Mouse (Mus musculus): ENCODE data around the gene Nln.

Nln gene

DNA sequence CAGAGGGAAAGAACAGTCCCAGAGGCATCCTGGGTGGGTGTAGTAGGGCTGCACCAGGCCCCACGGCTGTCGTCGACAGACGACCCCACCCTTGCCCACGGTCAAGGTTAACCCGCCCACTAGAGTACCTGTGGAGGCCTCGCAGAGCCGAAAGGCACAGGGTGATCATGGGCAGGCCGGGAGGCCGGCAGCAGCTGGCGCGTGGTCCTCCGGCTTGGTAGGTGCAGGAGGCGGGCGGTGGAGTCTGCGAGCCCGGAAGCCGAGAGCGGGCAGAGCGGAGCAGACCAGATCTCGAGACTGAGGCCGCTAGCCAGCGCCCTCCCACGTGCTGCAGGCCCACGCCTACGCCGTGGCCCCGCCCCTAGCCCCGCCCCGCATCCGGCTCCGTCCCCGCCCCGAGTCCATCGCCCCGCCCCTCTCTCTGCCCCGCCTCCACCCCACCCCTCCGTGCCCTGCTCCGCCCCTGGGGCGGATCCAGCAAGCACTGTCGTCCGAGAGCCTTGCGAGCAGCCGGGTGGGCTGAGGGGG is at the start of gene Nln, which contains the start of gene Sgtb:
TSS of gene Nln (minus strand) at position 327 of the 528 bp plus-strand sequence.
TSS of gene Sgtb (plus strand) at position 454 of the 528 bp plus-strand sequence.
- peak; percentile 44 for DNase-seq (ENCODE audit: extremely low spot score, low read depth, low spot score)

DNA sequence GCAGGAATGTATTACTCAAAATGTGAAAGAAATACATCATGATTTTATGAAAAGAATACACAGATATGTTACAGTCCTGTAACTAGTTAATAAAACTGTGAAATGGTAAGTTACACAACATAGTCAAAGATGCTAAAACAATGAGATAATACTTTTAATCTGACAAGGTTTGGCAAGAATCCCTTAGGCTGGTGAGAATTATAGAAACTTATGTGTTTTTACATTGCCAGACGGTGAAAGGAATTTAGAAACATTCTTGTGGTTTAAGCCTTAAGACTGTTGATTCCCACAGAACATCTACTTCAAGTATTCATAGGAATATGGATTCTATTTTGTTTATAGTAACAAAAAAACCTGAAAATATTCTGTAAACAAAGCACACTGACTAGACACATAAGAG is 46.3 kb upstream of the Nln start:
- no peak for DNase-seq (ENCODE audit: extremely low spot score, low read depth, low spot score)

DNA sequence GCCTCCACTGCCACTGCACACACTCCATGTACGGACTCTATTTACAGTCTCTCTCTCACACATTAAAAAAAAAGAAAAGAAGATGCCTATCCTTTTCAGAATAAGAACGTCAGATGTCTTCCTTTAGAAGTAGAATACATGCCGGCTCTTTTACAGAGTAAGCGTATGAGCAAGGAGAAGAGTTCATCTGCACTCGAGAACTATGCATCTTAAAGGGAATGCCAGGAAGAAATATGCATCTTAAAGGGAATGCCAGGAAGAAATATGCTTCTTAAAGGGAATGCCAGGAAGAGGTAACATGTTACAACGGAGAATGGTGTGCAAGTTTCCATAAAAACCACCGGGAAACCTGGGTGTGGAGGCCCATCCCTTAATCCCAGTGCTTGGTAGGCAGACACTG is 45.7 kb upstream of the Nln start:
- no peak for DNase-seq (ENCODE audit: extremely low spot score, low read depth, low spot score)

DNA sequence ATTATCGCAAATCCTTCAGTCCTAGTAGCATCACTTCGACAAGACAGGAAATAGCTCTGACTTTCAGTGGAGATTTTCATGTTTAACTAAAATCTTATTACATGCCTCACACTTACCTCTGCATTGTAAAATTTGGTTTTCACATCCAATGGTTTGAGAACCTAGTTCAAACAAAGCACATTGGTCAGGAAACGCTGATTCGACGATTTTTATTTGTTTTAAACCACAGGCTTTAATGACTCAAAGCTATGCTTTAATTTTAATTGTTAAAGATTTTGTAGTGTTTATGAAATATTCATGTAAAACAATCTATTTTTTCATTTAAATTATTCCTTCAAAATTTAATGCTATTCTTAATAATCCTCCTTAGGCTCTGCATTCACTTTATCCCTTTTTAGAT is 44.8 kb upstream of the Nln start:
- no peak for DNase-seq (ENCODE audit: extremely low spot score, low read depth, low spot score)

DNA sequence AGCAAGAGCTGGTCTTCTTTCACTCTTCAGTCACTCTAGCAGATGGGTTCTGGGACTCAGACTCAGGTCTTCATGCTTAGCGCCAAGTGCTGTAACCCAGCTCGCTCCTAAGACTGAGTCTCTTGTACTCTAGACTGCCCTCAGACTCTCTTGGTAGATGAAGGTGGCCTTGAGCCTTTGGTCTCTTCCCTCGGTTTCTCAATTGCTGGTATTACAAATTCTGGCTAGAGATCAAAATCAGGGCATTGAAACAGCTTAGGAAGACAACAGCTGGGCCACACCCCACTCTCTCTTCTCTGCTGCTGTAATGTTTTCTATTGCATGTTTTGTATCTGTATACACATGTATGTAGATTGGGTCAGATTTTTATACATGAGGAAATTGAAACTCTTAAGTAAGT is 36.2 kb upstream of the Nln start:
- DNase-seq (ENCODE audit: extremely low spot score, low read depth, low spot score) = no peak

DNA sequence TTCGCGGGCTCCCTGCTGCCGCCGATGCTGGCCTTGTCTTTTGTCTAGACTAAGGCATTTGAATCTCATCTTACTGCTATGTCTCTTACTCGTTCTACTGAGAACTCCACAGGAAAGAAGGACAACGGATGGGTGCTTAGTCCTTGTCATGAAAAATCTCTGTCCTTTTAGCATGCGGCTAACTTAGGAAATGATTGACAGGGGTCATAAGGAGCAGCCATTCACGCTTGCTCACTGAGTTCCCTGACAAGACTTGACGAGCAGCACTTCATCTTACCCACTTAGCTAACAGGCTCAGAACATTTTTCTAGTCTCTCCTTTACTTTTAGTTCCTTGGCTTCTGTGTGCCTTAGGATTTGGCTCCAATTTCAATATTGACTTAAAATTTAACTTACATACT is 35.5 kb upstream of the Nln start:
- DNase-seq (ENCODE audit: extremely low spot score, low read depth, low spot score) = no peak

DNA sequence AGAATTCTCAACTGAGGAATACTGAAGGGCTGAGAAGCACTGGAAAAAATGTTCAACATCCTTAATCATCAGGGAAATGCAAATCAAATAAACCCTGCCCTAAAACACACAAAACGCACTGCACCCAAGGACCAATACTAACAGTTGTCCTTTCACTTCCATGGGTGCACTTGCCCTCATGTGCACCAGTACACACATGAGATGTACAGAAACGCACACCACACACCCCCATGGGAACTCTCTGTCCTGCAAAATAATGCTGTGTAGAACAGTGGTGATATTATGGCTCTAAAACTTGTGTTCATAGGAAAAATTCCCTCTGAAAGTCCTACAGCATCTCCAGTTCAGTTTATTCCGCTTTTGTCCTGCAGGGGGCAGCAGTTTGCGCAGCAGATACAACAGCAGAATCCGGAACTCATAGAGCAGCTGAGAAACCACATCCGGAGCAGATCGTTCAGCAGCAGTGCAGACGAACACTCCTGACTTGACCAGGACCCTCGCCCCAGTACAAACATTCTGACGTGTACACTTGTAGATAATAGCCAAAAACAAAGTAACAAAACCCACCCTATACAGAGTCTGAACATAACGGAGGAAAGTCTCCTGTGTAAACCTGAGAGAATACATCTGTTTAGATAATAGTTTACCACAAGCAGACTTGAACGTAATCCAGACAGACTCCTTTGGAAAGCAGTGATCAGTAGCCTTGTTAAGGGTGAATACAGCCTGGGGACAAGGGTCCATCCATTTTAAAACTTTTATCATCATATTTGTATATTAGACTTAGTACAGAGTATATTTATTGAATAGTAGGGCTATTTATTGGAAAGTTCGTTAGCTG is 30.2 kb upstream of the Nln start:
- peak; percentile 46 for DNase-seq (ENCODE audit: extremely low spot score, low read depth, low spot score)

DNA sequence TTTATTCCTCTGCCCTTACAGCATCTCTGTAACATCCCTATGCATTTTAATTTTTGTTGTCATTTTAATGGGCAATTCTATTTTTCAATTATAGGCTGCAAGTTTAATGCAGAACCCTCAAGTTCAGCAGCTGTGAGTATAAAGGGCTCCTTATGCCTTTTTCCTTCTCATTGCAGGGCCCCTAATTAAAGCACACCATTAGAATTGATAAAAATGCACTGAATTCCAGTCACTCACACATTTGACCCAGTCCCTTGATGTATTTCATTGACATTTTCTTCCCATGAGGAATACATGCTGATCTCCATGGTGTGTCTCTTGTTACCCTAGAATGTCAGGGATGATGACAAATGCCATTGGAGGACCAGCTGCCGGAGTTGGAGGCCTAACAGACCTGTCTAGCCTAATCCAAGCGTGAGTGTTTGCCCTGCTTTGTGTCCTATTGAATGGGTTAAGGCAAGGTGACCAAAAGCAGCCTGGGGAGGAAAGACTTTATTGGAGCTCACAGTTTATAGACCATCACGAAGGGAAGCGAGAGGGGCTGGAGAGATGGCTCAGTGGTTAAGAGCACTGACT is 25.2 kb upstream of the Nln start:
- no peak for DNase-seq (ENCODE audit: extremely low spot score, low read depth, low spot score)

DNA sequence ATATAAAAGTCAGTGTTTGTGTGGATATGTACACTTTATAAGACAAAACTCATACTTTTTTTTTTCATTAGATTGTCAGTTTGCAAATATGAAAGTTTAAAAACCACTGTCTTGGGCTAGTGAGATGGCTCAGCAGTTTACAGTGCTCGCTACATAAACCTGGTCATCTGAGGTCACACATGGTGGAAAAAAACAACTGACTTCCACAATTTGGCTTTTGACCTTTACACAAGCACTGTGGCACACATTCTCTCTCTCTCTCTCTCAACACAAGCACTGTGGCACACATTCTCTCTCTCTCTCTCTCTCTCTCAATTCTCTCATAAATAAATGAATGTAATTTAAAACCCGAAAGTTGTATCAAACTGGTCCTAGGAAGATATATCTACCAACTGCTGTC is 23.1 kb upstream of the Nln start:
- DNase-seq (ENCODE audit: extremely low spot score, low read depth, low spot score) = no peak

DNA sequence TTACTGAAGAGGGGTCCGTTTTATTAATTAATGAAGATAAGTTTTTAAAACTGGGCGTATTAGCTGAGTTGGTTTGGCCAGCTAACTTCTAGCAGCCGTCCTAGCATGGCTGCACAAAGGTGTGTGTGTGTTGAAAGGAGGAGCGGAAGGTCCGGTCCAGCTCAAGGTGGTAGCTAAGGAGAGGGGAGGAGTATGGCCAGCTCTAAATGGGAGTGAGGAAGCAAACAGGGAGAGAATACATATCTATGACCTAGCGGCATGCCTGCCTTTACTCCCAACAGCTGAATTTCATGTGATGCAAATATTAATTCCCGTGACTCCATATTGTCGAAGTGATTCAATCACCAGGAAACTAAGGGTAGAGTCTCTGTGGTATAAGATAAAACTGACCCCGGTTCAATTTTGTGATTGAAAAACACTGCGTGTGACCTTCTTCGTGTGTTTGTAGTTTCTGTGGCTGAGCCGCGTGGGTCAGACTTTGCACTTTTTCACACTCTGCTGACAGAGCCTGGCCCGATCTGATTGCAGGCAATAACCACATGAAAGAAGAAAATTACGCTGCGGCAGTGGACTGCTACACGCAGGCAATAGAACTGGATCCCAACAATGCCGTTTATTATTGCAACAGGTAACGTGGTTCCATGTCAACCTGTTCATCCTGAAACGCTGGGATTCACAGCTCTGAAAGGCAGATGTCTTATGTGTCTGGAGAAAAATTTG is 14.4 kb upstream of the Nln start:
- no peak for DNase-seq (ENCODE audit: extremely low spot score, low read depth, low spot score)

DNA sequence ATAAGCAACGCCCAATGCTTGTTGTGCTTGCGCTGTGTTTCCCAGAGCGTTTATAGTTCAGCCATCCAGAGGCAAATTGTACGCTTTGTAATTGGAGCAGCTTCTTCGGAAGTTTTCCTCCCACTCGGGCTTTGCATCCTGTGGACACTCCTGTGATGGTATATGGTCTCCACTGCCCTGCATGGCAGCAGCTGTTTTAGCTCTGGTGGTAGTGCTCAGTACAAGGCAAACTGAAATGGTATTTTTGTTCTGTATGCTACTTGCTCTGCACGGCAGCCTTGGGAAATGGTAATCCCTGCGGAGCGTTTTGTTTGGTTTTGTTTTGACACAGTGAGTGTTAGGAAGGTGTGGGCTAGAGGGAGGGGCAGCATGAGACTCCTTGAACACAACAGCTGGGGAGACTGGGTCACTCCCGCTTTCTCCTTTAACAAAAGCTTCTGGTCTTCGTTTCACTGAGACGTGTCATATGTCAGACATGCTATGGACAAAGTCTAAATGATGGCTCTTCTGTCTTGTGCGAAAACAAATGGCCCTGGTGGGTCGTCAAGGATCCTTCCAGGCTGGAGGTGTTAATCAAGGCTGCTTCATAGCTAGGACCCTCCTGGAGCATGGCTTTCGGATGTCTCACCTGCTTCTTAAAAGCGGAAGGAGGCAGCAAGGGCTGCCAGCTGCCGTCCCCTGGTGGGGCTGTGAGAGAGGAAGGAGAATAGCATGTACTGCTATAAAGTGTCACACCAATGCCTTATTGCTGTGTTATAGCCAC is 12.8 kb upstream of the Nln start:
- no peak for DNase-seq (ENCODE audit: extremely low spot score, low read depth, low spot score)

DNA sequence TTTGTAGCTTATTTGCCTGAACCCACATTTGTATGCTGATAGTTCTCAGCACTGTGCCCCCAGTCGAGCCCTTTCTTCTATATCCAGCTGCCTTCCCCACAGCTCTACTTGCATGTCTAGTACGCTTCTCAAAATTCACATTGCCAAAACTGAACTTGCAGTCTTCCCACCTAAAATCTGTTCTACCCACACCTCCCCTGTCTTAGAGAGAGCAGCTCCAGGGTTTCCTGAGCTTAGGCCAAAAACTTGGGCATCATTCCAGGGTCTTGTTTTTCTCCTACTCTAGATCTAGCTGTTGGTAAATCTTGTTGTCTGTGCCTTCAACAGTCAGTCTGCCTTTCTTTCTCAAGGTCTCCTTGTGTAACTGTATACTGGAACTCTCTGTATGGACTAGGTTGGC is 5.4 kb upstream of the Nln start:
- DNase-seq (ENCODE audit: extremely low spot score, low read depth, low spot score) = no peak

DNA sequence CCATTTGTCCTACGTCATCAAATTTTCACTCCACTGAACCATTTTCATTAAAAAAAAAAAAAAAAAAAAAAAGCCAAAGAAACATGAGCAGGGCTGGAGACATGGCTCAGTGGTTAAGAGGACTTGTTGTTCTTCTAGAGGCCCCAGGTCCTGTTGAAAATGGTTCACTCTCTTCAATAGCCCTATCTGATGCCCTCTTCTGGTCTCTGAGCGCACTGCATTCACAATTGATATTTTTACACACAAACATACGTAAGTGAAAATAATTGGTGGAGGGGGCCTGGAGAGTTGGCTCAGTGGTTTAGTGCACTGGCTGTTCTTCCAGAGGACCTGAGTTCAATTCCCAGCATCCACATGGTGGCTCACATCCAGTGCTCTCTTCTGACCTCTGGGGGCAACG is 4.4 kb upstream of the Nln start:
- DNase-seq (ENCODE audit: extremely low spot score, low read depth, low spot score) = no peak

DNA sequence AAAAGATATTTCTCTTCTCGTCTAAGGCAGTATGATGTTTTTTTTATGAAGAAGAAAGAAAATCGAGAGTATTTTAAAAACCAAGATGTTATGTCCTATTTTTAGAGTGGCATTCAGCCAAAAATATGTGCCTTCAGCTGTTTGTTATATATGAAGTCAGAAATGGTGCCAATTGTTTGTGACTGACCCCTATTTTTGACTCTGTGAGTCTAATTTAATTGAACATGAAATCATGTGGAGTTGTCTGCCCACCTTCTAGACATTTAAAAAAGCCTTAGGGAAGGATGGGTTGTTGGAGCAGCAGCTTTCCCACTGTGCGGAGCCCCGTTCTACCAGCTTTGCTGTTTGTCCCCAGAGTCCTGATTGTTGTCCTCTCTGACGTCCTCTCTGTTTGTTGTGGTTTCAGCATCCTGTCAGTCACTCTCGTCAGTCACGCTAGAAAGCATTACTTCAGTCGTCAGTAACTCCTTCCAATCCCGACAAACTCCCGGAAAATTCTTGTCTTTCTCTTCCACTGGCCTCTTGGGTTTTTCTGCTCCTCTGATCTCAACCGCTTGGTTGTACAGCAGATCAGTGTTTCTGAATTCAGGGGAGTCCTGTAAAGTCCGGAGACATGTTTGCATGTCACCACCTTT is 3.0 kb upstream of the Nln start:
- no peak for DNase-seq (ENCODE audit: extremely low spot score, low read depth, low spot score)

DNA sequence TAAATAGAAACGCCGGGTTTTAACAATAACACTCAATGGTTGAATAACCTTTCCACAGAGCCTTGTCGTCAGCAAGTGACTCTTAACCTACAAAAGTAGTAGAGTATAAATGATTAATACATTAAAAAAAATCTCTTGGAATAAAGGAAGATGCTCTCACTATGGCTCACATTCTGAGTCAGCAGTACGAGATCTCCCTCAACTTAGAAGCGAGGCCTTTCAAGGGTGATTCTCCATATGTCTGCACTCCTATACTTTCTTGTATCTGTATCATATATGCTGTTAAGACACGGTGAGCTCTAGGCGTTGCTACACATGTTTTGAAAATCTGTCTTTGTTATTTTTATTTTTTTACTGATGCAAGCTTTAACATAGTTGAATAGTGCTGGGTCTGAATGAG is 1.1 kb upstream of the Nln start:
- DNase-seq (ENCODE audit: extremely low spot score, low read depth, low spot score) = no peak

DNA sequence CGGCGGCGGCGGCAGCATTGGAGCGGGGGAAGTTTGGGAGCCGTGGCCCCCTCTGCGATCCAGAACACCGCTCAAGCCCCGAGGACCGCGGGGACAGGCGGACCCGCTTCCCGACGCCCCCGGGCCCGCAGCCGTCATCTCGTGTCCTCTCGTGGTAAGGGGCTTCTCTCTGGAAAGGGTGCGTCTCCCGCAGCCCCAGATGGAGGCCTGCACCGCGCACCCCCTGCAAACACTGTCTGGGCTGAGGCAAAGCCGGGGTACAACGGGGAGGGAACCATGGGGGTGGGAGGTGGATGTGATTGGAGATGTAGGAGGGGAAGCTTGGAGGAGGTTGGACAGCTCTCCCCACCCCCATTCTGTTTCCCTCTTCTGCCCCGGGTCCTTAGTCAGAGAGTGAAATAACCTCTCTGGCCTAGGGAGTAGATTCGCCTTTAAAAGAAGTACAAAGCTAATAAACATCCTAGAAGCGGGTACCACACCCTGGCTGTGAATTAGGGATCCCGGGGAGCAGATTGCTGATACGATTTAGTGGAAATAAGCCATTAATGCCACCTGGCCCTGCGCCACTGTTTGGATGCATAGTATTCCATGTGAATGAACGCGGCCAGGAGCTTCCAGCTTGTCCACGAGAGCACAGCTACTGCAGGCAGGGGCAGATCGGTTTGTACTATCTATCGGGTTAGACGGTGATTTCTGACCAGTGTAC is 555 bp upstream of the Nln start:
- no peak for DNase-seq (ENCODE audit: extremely low spot score, low read depth, low spot score)

DNA sequence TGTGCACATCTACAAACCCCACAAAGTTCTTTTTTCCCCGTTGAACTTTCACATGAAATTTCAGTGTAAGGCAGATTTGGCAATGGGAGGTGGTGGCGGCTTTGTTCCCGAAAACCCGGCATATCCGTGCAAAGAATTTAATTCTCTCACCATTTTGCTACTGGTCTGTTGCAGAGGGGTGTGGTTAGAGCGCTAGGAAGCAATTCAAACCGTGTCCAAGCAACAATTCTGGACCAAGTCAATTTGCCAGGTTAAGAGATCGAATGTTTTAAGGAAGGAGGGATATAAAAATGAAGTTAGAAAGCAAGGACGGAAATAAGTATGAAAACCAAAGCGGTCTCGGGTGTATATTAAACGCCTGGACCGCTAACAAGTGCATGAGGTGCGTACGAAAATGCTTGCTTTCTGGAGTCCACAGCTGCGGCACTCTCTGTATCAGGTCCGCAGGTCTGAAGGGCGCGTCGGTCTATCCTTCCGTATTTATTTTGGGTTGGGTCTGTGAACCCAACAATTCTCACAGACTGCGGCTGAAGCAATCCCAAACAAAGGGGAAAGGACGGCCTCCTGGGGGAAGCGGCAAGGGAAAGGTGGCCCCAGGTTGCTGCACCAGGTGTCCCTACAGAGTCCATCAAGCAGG is 645 bp downstream of the Nln start:
- DNase-seq (ENCODE audit: extremely low spot score, low read depth, low spot score) = peak; percentile 22

DNA sequence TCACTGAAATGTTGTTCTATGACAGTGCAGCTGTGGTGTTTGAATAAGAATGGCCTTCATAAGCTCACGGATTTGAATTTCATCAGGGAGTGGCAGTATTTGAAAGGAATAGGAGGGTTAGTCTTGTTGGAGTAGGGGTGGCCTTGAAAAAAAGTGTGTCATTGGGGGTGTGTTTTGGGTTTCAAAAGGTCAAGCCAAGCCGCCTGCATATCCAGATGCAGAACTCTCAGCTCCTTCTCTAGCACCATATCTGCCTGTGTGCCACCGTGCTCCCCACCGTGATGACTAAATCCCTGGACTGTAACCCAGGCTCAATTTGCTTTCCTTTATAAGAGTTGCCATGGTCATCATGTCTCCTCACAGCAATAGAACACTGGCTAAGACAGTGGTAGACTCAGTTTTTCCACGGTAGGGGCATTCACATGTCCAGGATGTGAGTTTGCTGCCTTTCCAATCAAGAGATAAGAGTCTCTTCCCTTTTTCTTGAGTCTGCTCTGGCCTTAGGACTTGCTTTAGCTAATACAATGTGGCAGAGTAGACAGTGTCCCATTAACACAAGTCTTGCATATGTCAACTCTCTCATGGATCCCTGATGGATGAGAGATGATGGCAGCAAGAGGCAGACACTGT is 7.7 kb downstream of the Nln start:
- DNase-seq (ENCODE audit: extremely low spot score, low read depth, low spot score) = no peak

DNA sequence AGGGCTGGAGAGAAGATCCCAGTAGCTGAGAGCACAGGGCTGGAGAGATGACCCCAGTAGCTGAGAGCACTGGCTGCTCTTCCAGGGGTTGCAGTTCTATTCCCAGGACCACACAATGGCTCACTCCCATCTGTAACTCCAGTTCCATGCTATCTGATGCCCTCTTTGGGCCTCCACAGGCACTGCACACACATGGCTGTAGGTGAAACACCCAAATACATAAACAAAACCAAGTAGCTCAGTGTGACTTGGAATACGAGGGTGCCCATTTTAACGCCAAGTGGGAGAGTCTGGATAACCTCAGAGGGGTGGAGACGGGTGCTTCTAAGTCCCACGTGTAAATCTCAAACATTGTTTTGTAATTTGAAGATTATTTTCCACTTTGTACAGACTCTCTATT is 9.0 kb downstream of the Nln start:
- no peak for DNase-seq (ENCODE audit: extremely low spot score, low read depth, low spot score)

All from hindlimb bud, embryonic 11.5 days (tissue).